Mouse (Mus musculus) neural tube, postnatal 0 days (tissue): ENCODE results near the gene Ffar1. TPM values are rescaled to one million over a fixed set of nuclear protein-coding genes. Genes with fewer than 3 reads are reported as not detected.

ENCODE experiments used
- polyA plus RNA-seq: library from polyadenylated mRNA; unstranded; fragments of >200 nt; fragmentation: Nextera tagmentation; extraction: Ambion mirVana; gene quantifications from 2 replicates; pipeline ENCODE4 v1.2.1, GENCODE M21; 2015

Ffar1 gene
- polyA plus RNA-seq, result not detected in 2 replicates

DNA sequence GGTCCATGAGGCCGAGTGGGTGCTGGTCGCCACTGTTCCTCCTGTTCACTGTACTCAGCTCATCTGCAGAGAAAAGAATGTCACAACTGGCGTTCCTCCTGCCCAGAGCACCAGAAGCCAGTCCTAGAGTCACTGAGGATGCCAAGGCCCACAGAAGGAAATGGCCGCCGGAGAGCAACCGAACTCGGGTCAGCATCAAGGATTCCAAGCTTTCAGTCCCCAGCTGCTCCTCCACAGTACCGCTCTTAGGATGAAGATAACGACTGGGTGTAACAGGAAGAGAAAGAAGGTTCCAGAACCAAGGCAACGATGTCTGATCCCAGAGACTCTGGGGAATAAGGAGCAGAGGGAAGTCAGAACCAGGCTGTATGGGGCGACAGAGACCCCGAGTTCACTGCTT lies at the start of gene Ffar1:
TSS of gene Ffar1 (minus strand) at position 101 of the 400 bp plus-strand sequence.

DNA sequence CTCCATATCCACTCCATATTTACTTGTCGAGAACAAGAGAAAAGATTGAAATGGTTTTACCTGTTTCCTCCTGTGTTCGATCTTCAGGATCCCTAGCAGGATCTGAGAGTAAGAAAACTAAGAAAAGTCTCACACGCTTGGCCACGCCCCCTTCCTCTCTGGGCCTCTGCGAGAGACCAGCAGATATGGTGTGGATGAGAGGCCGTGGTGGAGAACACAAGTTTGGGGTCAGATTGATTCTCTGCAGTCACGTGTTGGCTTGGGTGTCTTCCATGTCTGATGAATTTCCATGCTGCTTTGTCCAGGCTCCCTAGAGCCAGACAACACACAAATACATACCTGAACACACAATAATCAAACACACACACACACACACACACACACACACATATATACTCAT lies 18.8 kb upstream of the Ffar1 start, which contains the start of gene Cd22:
TSS of gene Cd22 (minus strand) at position 167 of the 400 bp plus-strand sequence.

DNA sequence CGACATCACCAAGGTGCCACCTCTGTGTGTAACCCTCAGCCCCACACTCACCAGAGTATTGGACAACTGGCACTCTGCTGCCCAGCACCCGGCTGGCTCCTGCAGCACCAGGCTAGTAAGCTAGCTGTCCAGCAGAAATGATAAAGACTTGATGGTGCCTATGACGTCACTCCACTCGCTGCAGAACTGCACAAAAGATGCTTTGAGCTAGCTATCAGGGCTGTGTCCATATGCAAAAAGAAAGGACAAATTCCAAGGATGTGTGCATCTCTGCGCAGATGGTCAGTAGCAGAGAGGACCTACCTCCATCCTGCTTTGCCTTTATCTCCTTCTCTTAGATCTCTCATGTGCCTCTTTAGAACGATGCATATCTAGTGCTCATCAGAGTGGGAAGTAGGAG lies 5.3 kb downstream of the Ffar1 start, which contains the start of gene Ffar3:
TSS of gene Ffar3 (minus strand) at position 101 of the 400 bp plus-strand sequence.

DNA sequence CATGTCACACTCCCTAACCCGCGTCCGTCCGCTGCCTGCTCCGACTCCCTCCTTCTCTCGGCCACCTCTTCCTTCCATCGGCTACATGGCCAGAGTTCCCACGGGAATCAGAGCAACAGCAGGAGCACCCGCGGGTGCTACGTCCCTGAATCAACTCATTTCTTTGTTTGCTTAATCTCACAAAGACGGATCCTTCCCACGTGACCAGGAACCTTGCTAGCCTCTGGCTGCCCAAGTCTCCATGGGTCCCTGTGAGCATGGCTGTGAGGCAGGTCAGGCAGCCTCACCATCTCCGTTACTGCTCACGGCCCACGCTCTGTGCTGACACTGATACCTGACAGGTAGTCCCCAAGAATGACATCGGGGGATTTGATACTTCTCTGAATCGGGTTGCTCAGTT lies 37.7 kb downstream of the Ffar1 start, which contains the start of gene Ffar2:
TSS of gene Ffar2 (minus strand) at position 101 of the 400 bp plus-strand sequence.

Other genes with a start within 250 kb of the Ffar1 start
- gene Upk1a, start 248.7 kb downstream of the Ffar1 start, polyA plus RNA-seq, result 0.31 and 0.53 TPM in 2 replicates
- gene Cox6b1, start 235.4 kb downstream of the Ffar1 start, polyA plus RNA-seq, result 1,537 and 1,621 TPM in 2 replicates
- 0.14 TPM in 1 of 2 replicates, not detected in the other for gene Etv2, start 225.7 kb downstream of the Ffar1 start, polyA plus RNA-seq
- 120 and 125 TPM in 2 replicates for gene Rbm42, start 211.2 kb downstream of the Ffar1 start, polyA plus RNA-seq
- 16.8 and 18.2 TPM in 2 replicates for gene Haus5, start 196.6 kb downstream of the Ffar1 start, polyA plus RNA-seq
- gene Pmis2, start 190.0 kb downstream of the Ffar1 start, polyA plus RNA-seq, result not detected in 2 replicates
- gene 2200002J24Rik, start 162.6 kb downstream of the Ffar1 start, polyA plus RNA-seq, result not detected in 2 replicates
- gene Atp4a, start 149.4 kb downstream of the Ffar1 start, polyA plus RNA-seq, result 6.1 and 6.3 TPM in 2 replicates
- 359 and 361 TPM in 2 replicates for gene Tmem147, start 132.0 kb downstream of the Ffar1 start, polyA plus RNA-seq
- gene Gapdhs, start 117.9 kb downstream of the Ffar1 start, polyA plus RNA-seq, result 0.43 and 0.98 TPM in 2 replicates
- gene Sbsn, start 110.1 kb downstream of the Ffar1 start, polyA plus RNA-seq, result 3.3 and 3.7 TPM in 2 replicates
- 5.9 and 7.8 TPM in 2 replicates for gene Dmkn, start 97.8 kb downstream of the Ffar1 start, polyA plus RNA-seq
- 7.9 and 15.2 TPM in 2 replicates for gene Krtdap, start 73.7 kb downstream of the Ffar1 start, polyA plus RNA-seq
- 0.37 TPM in 1 of 2 replicates, not detected in the other for gene Ffar2, start 37.8 kb downstream of the Ffar1 start, polyA plus RNA-seq
- not detected in 2 replicates for gene Ffar3, start 5.4 kb downstream of the Ffar1 start, polyA plus RNA-seq
- 0.05 TPM in 1 of 2 replicates, not detected in the other for gene Cd22, start 18.8 kb upstream of the Ffar1 start, polyA plus RNA-seq
- gene Mag, start 53.3 kb upstream of the Ffar1 start, polyA plus RNA-seq, result 19.5 and 38.7 TPM in 2 replicates
- gene Hamp2, start 63.1 kb upstream of the Ffar1 start, polyA plus RNA-seq, result not detected in 2 replicates
- gene Hamp, start 82.5 kb upstream of the Ffar1 start, polyA plus RNA-seq, result not detected in 2 replicates
- 28.6 and 34.2 TPM in 2 replicates for gene Usf2, start 95.2 kb upstream of the Ffar1 start, polyA plus RNA-seq
- 23.1 and 23.9 TPM in 2 replicates for gene Lsr, start 111.9 kb upstream of the Ffar1 start, polyA plus RNA-seq
- 0.76 and 1.1 TPM in 2 replicates for gene Fam187b, start 112.2 kb upstream of the Ffar1 start, polyA plus RNA-seq
- 36.9 and 57.9 TPM in 2 replicates for gene Fxyd5, start 180.9 kb upstream of the Ffar1 start, polyA plus RNA-seq
- 714 and 730 TPM in 2 replicates for gene Fxyd7, start 189.9 kb upstream of the Ffar1 start, polyA plus RNA-seq
- gene Fxyd1, start 195.6 kb upstream of the Ffar1 start, polyA plus RNA-seq, result 87.3 and 114 TPM in 2 replicates
- gene Lgi4, start 197.8 kb upstream of the Ffar1 start, polyA plus RNA-seq, result 2.5 and 3.6 TPM in 2 replicates
- gene Fxyd3, start 215.1 kb upstream of the Ffar1 start, polyA plus RNA-seq, result 3.1 and 3.5 TPM in 2 replicates